18 mouse cellular contexts compared by ENCODE assay signal in genomic region chr15:82235661-82236060, GRCm38 (mm10). TPM values are rescaled to one million over a fixed set of nuclear protein-coding genes. Genes with fewer than 3 reads are reported as not detected.
DNase-seq lines count a peak whose midpoint lies in the region; ATAC-seq and TF ChIP-seq lines count a peak whose summit lies in the region.
"Had no signal": no experiment of that assay in that cellular context is flagged by ENCODE, and none has a peak within 500 bp of the region (broad histone marks: within the 10 kb centered on the region; RNA-seq: fewer than 3 reads in every experiment).

No protein-coding gene starts in this region.

- H3K4me2 ChIP-seq in forebrain, embryonic 11.5 days (ENCODE audit: low read depth, low read length, severe bottlenecking) = no peak overlapping the region
- no peak overlapping the region for H3K4me2 ChIP-seq in forebrain, embryonic 14.5 days (ENCODE audit: low read length)
- no peak overlapping the region for H3K4me2 ChIP-seq in midbrain, embryonic 15.5 days
- no peak overlapping the region for H3K4me2 ChIP-seq in midbrain, embryonic 16.5 days (ENCODE audit: low read length)
- H3K4me2 ChIP-seq in liver, embryonic 11.5 days = no peak overlapping the region
- H3K4me2 ChIP-seq in stomach, embryonic 16.5 days (ENCODE audit: low read depth, low read length) = no peak overlapping the region
- no peak overlapping the region for H3K4me2 ChIP-seq in intestine, postnatal 0 days (replicated peaks; ENCODE audit: low read depth)
- H3K4me2 ChIP-seq: embryonic facial prominence, embryonic 13.5 days; heart, embryonic 15.5 days; hindbrain, embryonic 13.5 days; lung, embryonic 14.5 days had no signal

- TF ChIP-seq CTCF in intestine, postnatal 0 days (IDR thresholded peaks at IDR 0.05; ENCODE audit: low read depth) = no peak

- H3K36me3 ChIP-seq in forebrain, embryonic 11.5 days (ENCODE audit: control insufficient read depth, insufficient read depth, low read length) = 0 out of 2 replicates have a peak, but pooled peaks cover 2% of the 10 kb centered on the region
- peaks cover 9% of the 10 kb centered on the region for H3K36me3 ChIP-seq in forebrain, embryonic 14.5 days (ENCODE audit: control insufficient read depth, insufficient read depth, low read length)
- H3K36me3 ChIP-seq in midbrain, embryonic 15.5 days (replicated peaks) = no peaks in the 10 kb centered on the region
- H3K36me3 ChIP-seq in midbrain, embryonic 16.5 days (ENCODE audit: control insufficient read depth, insufficient read depth, low read length) = no peaks in the 10 kb centered on the region
- H3K36me3 ChIP-seq in liver, embryonic 11.5 days (ENCODE audit: control insufficient read depth, insufficient read depth, low read length) = peaks cover 3% of the 10 kb centered on the region; the same call in 1 of the 2 replicates
- H3K36me3 ChIP-seq in stomach, embryonic 16.5 days (ENCODE audit: control insufficient read depth, insufficient read depth, low read length) = no peaks in the 10 kb centered on the region
- H3K36me3 ChIP-seq in intestine, postnatal 0 days (ENCODE audit: control insufficient read depth, insufficient read depth) = no peaks in the 10 kb centered on the region
- H3K36me3 ChIP-seq: heart, embryonic 15.5 days; hindbrain, embryonic 13.5 days had no signal

- H3K27ac ChIP-seq in forebrain, embryonic 11.5 days (ENCODE audit: low read depth, low read length) = no peak overlapping the region
- H3K27ac ChIP-seq in forebrain, embryonic 14.5 days (ENCODE audit: low read depth, low read length) = no peak overlapping the region
- H3K27ac ChIP-seq in midbrain, embryonic 15.5 days = no peak overlapping the region
- H3K27ac ChIP-seq in midbrain, embryonic 16.5 days (ENCODE audit: low read length) = no peak overlapping the region
- H3K27ac ChIP-seq in liver, embryonic 11.5 days (ENCODE audit: low read depth, low read length) = no peak overlapping the region
- no peak overlapping the region for H3K27ac ChIP-seq in stomach, embryonic 16.5 days (ENCODE audit: low read length)
- no peak overlapping the region for H3K27ac ChIP-seq in intestine, postnatal 0 days (ENCODE audit: low read depth, low read length)
- H3K27ac ChIP-seq: embryonic facial prominence, embryonic 13.5 days; heart, embryonic 15.5 days; hindbrain, embryonic 13.5 days; limb, embryonic 10.5 days; midbrain, embryonic 10.5 days had no signal

- no peaks in the 10 kb centered on the region for H3K9me3 ChIP-seq in forebrain, embryonic 11.5 days (ENCODE audit: control insufficient read depth, low read length)
- no peaks in the 10 kb centered on the region for H3K9me3 ChIP-seq in forebrain, embryonic 14.5 days (replicated peaks; ENCODE audit: control insufficient read depth, low read length)
- no peaks in the 10 kb centered on the region for H3K9me3 ChIP-seq in midbrain, embryonic 15.5 days
- H3K9me3 ChIP-seq in midbrain, embryonic 16.5 days (replicated peaks; ENCODE audit: control insufficient read depth, low read length, poor library complexity, severe bottlenecking) = no peaks in the 10 kb centered on the region
- H3K9me3 ChIP-seq in liver, embryonic 11.5 days (ENCODE audit: control insufficient read depth, low read length) = no peaks in the 10 kb centered on the region
- H3K9me3 ChIP-seq in stomach, embryonic 16.5 days (replicated peaks; ENCODE audit: control insufficient read depth, low read length) = no peaks in the 10 kb centered on the region
- H3K9me3 ChIP-seq in intestine, postnatal 0 days (ENCODE audit: control insufficient read depth) = no peaks in the 10 kb centered on the region
- H3K9me3 ChIP-seq: embryonic facial prominence, embryonic 13.5 days; heart, embryonic 15.5 days; hindbrain, embryonic 13.5 days; limb, embryonic 10.5 days; midbrain, embryonic 10.5 days had no signal

- no peaks in the 10 kb centered on the region for H3K4me1 ChIP-seq in forebrain, embryonic 11.5 days (replicated peaks; ENCODE audit: control insufficient read depth, insufficient read depth, low read length)
- no peaks in the 10 kb centered on the region for H3K4me1 ChIP-seq in forebrain, embryonic 14.5 days (ENCODE audit: control insufficient read depth, insufficient read depth, low read length)
- H3K4me1 ChIP-seq in midbrain, embryonic 15.5 days = no peaks in the 10 kb centered on the region
- no peaks in the 10 kb centered on the region for H3K4me1 ChIP-seq in midbrain, embryonic 16.5 days (ENCODE audit: control insufficient read depth, insufficient read depth, low read length)
- peaks cover 9% of the 10 kb centered on the region for H3K4me1 ChIP-seq in liver, embryonic 11.5 days (replicated peaks; ENCODE audit: control insufficient read depth, insufficient read depth, low read length)
- no peaks in the 10 kb centered on the region for H3K4me1 ChIP-seq in stomach, embryonic 16.5 days (ENCODE audit: control insufficient read depth, insufficient read depth, low read length)
- H3K4me1 ChIP-seq in intestine, postnatal 0 days (replicated peaks; ENCODE audit: control insufficient read depth, insufficient read depth, low read length) = no peaks in the 10 kb centered on the region
- H3K4me1 ChIP-seq: limb, embryonic 10.5 days; midbrain, embryonic 10.5 days had no signal

- WGBS in forebrain, embryonic 11.5 days = 79% methylated on average over 10 of the region's 10 CpGs
- 77% methylated on average over 10 of the region's 10 CpGs for WGBS in forebrain, embryonic 14.5 days
- 75% methylated on average over 10 of the region's 10 CpGs for WGBS in midbrain, embryonic 15.5 days
- WGBS in midbrain, embryonic 16.5 days = 69% methylated on average over 10 of the region's 10 CpGs
- WGBS in liver, embryonic 11.5 days = 53% methylated on average over 10 of the region's 10 CpGs
- WGBS in stomach, embryonic 16.5 days = 58% methylated on average over 10 of the region's 10 CpGs
- 76% methylated on average over 10 of the region's 10 CpGs for WGBS in intestine, postnatal 0 days

- no peaks in the 10 kb centered on the region for H3K27me3 ChIP-seq in forebrain, embryonic 11.5 days (ENCODE audit: control insufficient read depth, insufficient read depth, low read length)
- H3K27me3 ChIP-seq in forebrain, embryonic 14.5 days (replicated peaks; ENCODE audit: control insufficient read depth, insufficient read depth, low read length) = no peaks in the 10 kb centered on the region
- no peaks in the 10 kb centered on the region for H3K27me3 ChIP-seq in midbrain, embryonic 15.5 days (replicated peaks)
- no peaks in the 10 kb centered on the region for H3K27me3 ChIP-seq in midbrain, embryonic 16.5 days (ENCODE audit: control insufficient read depth, insufficient read depth, low read depth, low read length)
- H3K27me3 ChIP-seq in liver, embryonic 11.5 days (replicated peaks; ENCODE audit: control insufficient read depth, insufficient read depth, low read length) = no peaks in the 10 kb centered on the region
- no peaks in the 10 kb centered on the region for H3K27me3 ChIP-seq in stomach, embryonic 16.5 days (ENCODE audit: control insufficient read depth, insufficient read depth, low read length)
- no peaks in the 10 kb centered on the region for H3K27me3 ChIP-seq in intestine, postnatal 0 days (replicated peaks; ENCODE audit: control insufficient read depth, insufficient read depth, low read length)
- H3K27me3 ChIP-seq: embryonic facial prominence, embryonic 13.5 days; heart, embryonic 15.5 days; hindbrain, embryonic 13.5 days had no signal

- peak; percentile 30; the same call in 1 of the 2 replicates for ATAC-seq in forebrain, embryonic 11.5 days (replicated peaks; ENCODE audit: low FRiP score)
- ATAC-seq in forebrain, embryonic 14.5 days = no peak
- 0 out of 2 replicates have a peak, but pooled peaks have one; percentile 33 for ATAC-seq in midbrain, embryonic 15.5 days (replicated peaks)
- ATAC-seq in midbrain, embryonic 16.5 days = no peak
- ATAC-seq in liver, embryonic 11.5 days (replicated peaks; ENCODE audit: low FRiP score) = peak; percentile 54; the same call in 1 of the 2 replicates
- 0 out of 2 replicates have a peak, but pooled peaks have one; percentile 18 for ATAC-seq in stomach, embryonic 16.5 days (ENCODE audit: insufficient read depth, low FRiP score)
- ATAC-seq in intestine, postnatal 0 days = no peak

- H3K9ac ChIP-seq in forebrain, embryonic 11.5 days (ENCODE audit: low read length) = no peak overlapping the region
- H3K9ac ChIP-seq in forebrain, embryonic 14.5 days (ENCODE audit: low read length) = no peak overlapping the region; the same call in 1 of the 2 replicates
- no peak overlapping the region for H3K9ac ChIP-seq in midbrain, embryonic 15.5 days
- no peak overlapping the region for H3K9ac ChIP-seq in midbrain, embryonic 16.5 days (ENCODE audit: low read depth, low read length)
- no peak overlapping the region for H3K9ac ChIP-seq in liver, embryonic 11.5 days (ENCODE audit: low read depth, low read length)
- H3K9ac ChIP-seq in stomach, embryonic 16.5 days (ENCODE audit: low read length) = no peak overlapping the region
- no peak overlapping the region for H3K9ac ChIP-seq in intestine, postnatal 0 days (ENCODE audit: low read depth, low read length)
- H3K9ac ChIP-seq: embryonic facial prominence, embryonic 13.5 days; heart, embryonic 15.5 days; hindbrain, embryonic 13.5 days; lung, embryonic 14.5 days had no signal

- no peak for DNase-seq in forebrain, embryonic 11.5 days (ENCODE audit: low spot score)
- no peak for DNase-seq in forebrain, embryonic 14.5 days (ENCODE audit: low spot score)
- DNase-seq in liver, embryonic 11.5 days (ENCODE audit: low spot score) = no peak
- no peak for DNase-seq in adrenal gland, postnatal 36 days
- DNase-seq: gastrocnemius, postnatal 25 days; kidney, adult 18-20 months; lung, embryonic 14.5 days; thymus, adult 18-20 months had no signal

- H3K4me3 ChIP-seq in forebrain, embryonic 11.5 days (ENCODE audit: low read depth, low read length) = no peak overlapping the region
- H3K4me3 ChIP-seq in forebrain, embryonic 14.5 days (ENCODE audit: low read depth, low read length) = no peak overlapping the region
- no peak overlapping the region for H3K4me3 ChIP-seq in midbrain, embryonic 15.5 days
- no peak overlapping the region for H3K4me3 ChIP-seq in midbrain, embryonic 16.5 days (ENCODE audit: low read depth, low read length)
- H3K4me3 ChIP-seq in liver, embryonic 11.5 days (ENCODE audit: low read depth, low read length) = no peak overlapping the region
- no peak overlapping the region for H3K4me3 ChIP-seq in stomach, embryonic 16.5 days (replicated peaks; ENCODE audit: low read length)
- H3K4me3 ChIP-seq in intestine, postnatal 0 days (ENCODE audit: low read depth, low read length) = no peak overlapping the region
- H3K4me3 ChIP-seq: embryonic facial prominence, embryonic 13.5 days; heart, embryonic 15.5 days; hindbrain, embryonic 13.5 days; limb, embryonic 10.5 days; midbrain, embryonic 10.5 days had no signal

RNA-seq across cellular contexts. Expression of gene Cenpm, which starts 8.9 kb away (rescaled TPM):
- polyA plus RNA-seq in forebrain, embryonic 11.5 days (2014; fragmentation: Nextera tagmentation; extraction: Ambion mirVana) = 91.6 and 100 TPM in 2 replicates
- polyA plus RNA-seq in forebrain, embryonic 14.5 days (2014; fragmentation: Nextera tagmentation; extraction: Ambion mirVana) = 42.4 and 63.9 TPM in 2 replicates
- polyA plus RNA-seq in midbrain, embryonic 15.5 days (2015; fragmentation: Nextera tagmentation; extraction: Ambion mirVana) = 10.7 and 13.6 TPM in 2 replicates
- 12.7 and 13.9 TPM in 2 replicates for polyA plus RNA-seq in midbrain, embryonic 16.5 days (2015; fragmentation: Nextera tagmentation; extraction: Ambion mirVana)
- polyA plus RNA-seq in liver, embryonic 11.5 days (2014; fragmentation: Nextera tagmentation; extraction: Ambion mirVana) = 56.5 and 58.8 TPM in 2 replicates
- 44.4 and 51.6 TPM in 2 replicates for polyA plus RNA-seq in stomach, embryonic 16.5 days (2015; fragmentation: Nextera tagmentation; extraction: Ambion mirVana)
- 1 to 10 TPM; 2.9 to 4.3 TPM for total RNA-seq in adrenal gland, postnatal 36 days (2021)
- polyA plus RNA-seq in intestine, postnatal 0 days (2015; fragmentation: Nextera tagmentation; extraction: Ambion mirVana) = 14.8 and 16.5 TPM in 2 replicates

RNA-seq across cellular contexts. Expression of gene Tnfrsf13c, which starts 11.5 kb away (rescaled TPM):
- 0.35 and 0.64 TPM in 2 replicates for polyA plus RNA-seq in forebrain, embryonic 11.5 days (2014; fragmentation: Nextera tagmentation; extraction: Ambion mirVana)
- 0.14 and 0.19 TPM in 2 replicates for polyA plus RNA-seq in forebrain, embryonic 14.5 days (2014; fragmentation: Nextera tagmentation; extraction: Ambion mirVana)
- polyA plus RNA-seq in midbrain, embryonic 15.5 days (2015; fragmentation: Nextera tagmentation; extraction: Ambion mirVana) = 0.08 and 0.26 TPM in 2 replicates
- 0.14 TPM in 1 of 2 replicates, not detected in the other for polyA plus RNA-seq in midbrain, embryonic 16.5 days (2015; fragmentation: Nextera tagmentation; extraction: Ambion mirVana)
- polyA plus RNA-seq in liver, embryonic 11.5 days (2014; fragmentation: Nextera tagmentation; extraction: Ambion mirVana) = 0.16 and 0.56 TPM in 2 replicates
- polyA plus RNA-seq in stomach, embryonic 16.5 days (2015; fragmentation: Nextera tagmentation; extraction: Ambion mirVana) = 0.10 TPM in 1 of 2 replicates, not detected in the other
- total RNA-seq in adrenal gland, postnatal 36 days (2021) = under 1 TPM in 1 of 2 experiments, not detected in 1; 0.20 TPM
- 0.10 TPM in 1 of 2 replicates, not detected in the other for polyA plus RNA-seq in intestine, postnatal 0 days (2015; fragmentation: Nextera tagmentation; extraction: Ambion mirVana)
- total RNA-seq: gastrocnemius, postnatal 25 days had no signal
- polyA plus RNA-seq: heart, embryonic 15.5 days; hindbrain, embryonic 13.5 days; lung, embryonic 14.5 days had no signal

RNA-seq across cellular contexts. Expression of gene 1500009C09Rik, which starts 16.5 kb away (rescaled TPM):
- 2.2 and 2.4 TPM in 2 replicates for polyA plus RNA-seq in forebrain, embryonic 11.5 days (2014; fragmentation: Nextera tagmentation; extraction: Ambion mirVana)
- polyA plus RNA-seq in forebrain, embryonic 14.5 days (2014; fragmentation: Nextera tagmentation; extraction: Ambion mirVana) = 13.2 and 19.3 TPM in 2 replicates
- 22.6 and 24.0 TPM in 2 replicates for polyA plus RNA-seq in midbrain, embryonic 15.5 days (2015; fragmentation: Nextera tagmentation; extraction: Ambion mirVana)
- 21.0 and 21.7 TPM in 2 replicates for polyA plus RNA-seq in midbrain, embryonic 16.5 days (2015; fragmentation: Nextera tagmentation; extraction: Ambion mirVana)
- polyA plus RNA-seq in liver, embryonic 11.5 days (2014; fragmentation: Nextera tagmentation; extraction: Ambion mirVana) = not detected in 2 replicates
- not detected in 2 replicates for polyA plus RNA-seq in stomach, embryonic 16.5 days (2015; fragmentation: Nextera tagmentation; extraction: Ambion mirVana)
- total RNA-seq in adrenal gland, postnatal 36 days (2021) = 1 to 10 TPM in 1 of 2 experiments, under 1 TPM in 1; 0.23 to 1.2 TPM
- polyA plus RNA-seq in intestine, postnatal 0 days (2015; fragmentation: Nextera tagmentation; extraction: Ambion mirVana) = 0.13 TPM in 1 of 2 replicates, not detected in the other
- total RNA-seq: gastrocnemius, postnatal 25 days had no signal
- polyA plus RNA-seq: C2C12; heart, embryonic 15.5 days; limb, embryonic 10.5 days; lung, embryonic 14.5 days had no signal

RNA-seq across cellular contexts. Expression of gene Shisa8, which starts 23.0 kb away (rescaled TPM):
- polyA plus RNA-seq in forebrain, embryonic 11.5 days (2014; fragmentation: Nextera tagmentation; extraction: Ambion mirVana) = 0.87 and 1.2 TPM in 2 replicates
- polyA plus RNA-seq in forebrain, embryonic 14.5 days (2014; fragmentation: Nextera tagmentation; extraction: Ambion mirVana) = 0.61 and 0.77 TPM in 2 replicates
- polyA plus RNA-seq in midbrain, embryonic 15.5 days (2015; fragmentation: Nextera tagmentation; extraction: Ambion mirVana) = 1.1 and 1.5 TPM in 2 replicates
- polyA plus RNA-seq in midbrain, embryonic 16.5 days (2015; fragmentation: Nextera tagmentation; extraction: Ambion mirVana) = 0.77 and 1.0 TPM in 2 replicates
- polyA plus RNA-seq in liver, embryonic 11.5 days (2014; fragmentation: Nextera tagmentation; extraction: Ambion mirVana) = 0.12 and 0.73 TPM in 2 replicates
- polyA plus RNA-seq in stomach, embryonic 16.5 days (2015; fragmentation: Nextera tagmentation; extraction: Ambion mirVana) = not detected in 2 replicates
- under 1 TPM; 0.46 to 0.73 TPM for total RNA-seq in adrenal gland, postnatal 36 days (2021)
- not detected in 2 replicates for polyA plus RNA-seq in intestine, postnatal 0 days (2015; fragmentation: Nextera tagmentation; extraction: Ambion mirVana)
- total RNA-seq: gastrocnemius, postnatal 25 days had no signal
- polyA plus RNA-seq: limb, embryonic 10.5 days had no signal

RNA-seq across cellular contexts. Expression of gene Sept3, which starts 39.0 kb away (rescaled TPM):
- 157 and 162 TPM in 2 replicates for polyA plus RNA-seq in forebrain, embryonic 11.5 days (2014; fragmentation: Nextera tagmentation; extraction: Ambion mirVana)
- 225 and 276 TPM in 2 replicates for polyA plus RNA-seq in forebrain, embryonic 14.5 days (2014; fragmentation: Nextera tagmentation; extraction: Ambion mirVana)
- polyA plus RNA-seq in midbrain, embryonic 15.5 days (2015; fragmentation: Nextera tagmentation; extraction: Ambion mirVana) = 454 and 479 TPM in 2 replicates
- polyA plus RNA-seq in midbrain, embryonic 16.5 days (2015; fragmentation: Nextera tagmentation; extraction: Ambion mirVana) = 406 and 437 TPM in 2 replicates
- polyA plus RNA-seq in liver, embryonic 11.5 days (2014; fragmentation: Nextera tagmentation; extraction: Ambion mirVana) = 7.1 and 7.4 TPM in 2 replicates
- polyA plus RNA-seq in stomach, embryonic 16.5 days (2015; fragmentation: Nextera tagmentation; extraction: Ambion mirVana) = 6.1 and 6.8 TPM in 2 replicates
- total RNA-seq in adrenal gland, postnatal 36 days (2021) = 1 to 10 TPM; 2.6 to 4.3 TPM
- polyA plus RNA-seq in intestine, postnatal 0 days (2015; fragmentation: Nextera tagmentation; extraction: Ambion mirVana) = 1.7 and 3.0 TPM in 2 replicates

Comparison
In these comparisons a context has a peak if more than half of its experiments do, and no peak if none do; other contexts are left out.
1. ATAC-seq: peak in forebrain, embryonic 11.5 days (single experiment), midbrain, embryonic 15.5 days (single experiment), liver, embryonic 11.5 days (single experiment) and stomach, embryonic 16.5 days (single experiment); none in forebrain, embryonic 14.5 days (single experiment), midbrain, embryonic 16.5 days (single experiment) and intestine, postnatal 0 days (single experiment).